Mouse (Mus musculus): ENCODE measurements around the gene Map3k12. TPM values are rescaled to one million over a fixed set of nuclear protein-coding genes. Genes with fewer than 3 reads are reported as not detected.
A peak's percentile ranks its signal among the peaks of the same experiment; 100 is the strongest.

The Map3k12 gene
- polyA plus RNA-seq, 1 experiment from 2014 or later: 3.1 TPM

DNA sequence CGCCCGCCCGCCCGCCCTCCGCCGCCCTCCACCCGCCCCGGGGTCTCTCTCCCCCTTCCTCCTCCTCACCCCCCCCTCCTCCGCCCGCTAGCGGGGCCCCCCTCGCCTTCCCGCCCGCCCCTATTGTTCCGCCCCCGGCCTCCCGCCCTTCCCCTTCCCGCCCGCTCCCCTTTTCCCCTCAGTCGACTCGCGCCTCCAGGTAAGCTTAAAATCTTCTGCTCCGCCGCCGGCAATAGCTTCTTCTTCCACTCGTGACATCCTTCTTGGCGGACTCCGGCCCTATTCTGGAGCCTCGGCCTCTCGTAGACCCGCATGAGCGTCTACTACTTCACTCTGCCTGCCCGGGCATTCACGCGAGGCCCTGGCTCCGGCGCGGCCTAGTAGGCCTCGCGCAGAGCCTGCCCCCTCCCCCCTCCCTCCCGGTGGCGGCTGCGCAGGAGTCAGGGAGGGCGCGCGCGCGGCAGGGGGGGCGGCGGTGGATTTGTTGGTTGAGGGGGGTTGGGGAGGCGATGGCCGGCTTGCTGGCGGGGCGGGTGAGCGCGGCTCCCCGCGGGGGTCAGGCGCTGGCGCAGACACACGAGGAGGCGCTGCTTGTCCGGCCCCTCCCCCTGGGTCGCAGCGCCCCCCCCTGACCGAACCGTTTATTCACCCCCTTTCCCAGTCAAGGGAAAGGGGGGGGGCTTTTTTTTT, 46.1 kb downstream of the Map3k12 start:
- Histone ChIP-seq H3K4me2 (replicated peaks; ENCODE audit: low read depth) (peak overlapping the region; percentile 63), H3K36me3 (ENCODE audit: control insufficient read depth, insufficient read depth) (peaks cover 24% of the 10 kb centered on the region), H3K9me3 (ENCODE audit: control insufficient read depth) (no peaks in the 10 kb centered on the region), H3K4me3 (ENCODE audit: low read depth, low read length) (peak overlapping the region; percentile 80), H3K9ac (ENCODE audit: low read depth, low read length) (peak overlapping the region; percentile 94), H3K27me3 (replicated peaks; ENCODE audit: control insufficient read depth, insufficient read depth, low read length) (no peaks in the 10 kb centered on the region), H3K27ac (ENCODE audit: low read depth, low read length) (peak overlapping the region; percentile 94), H3K4me1 (replicated peaks; ENCODE audit: control insufficient read depth, insufficient read depth, low read length) (no peaks in the 10 kb centered on the region)
- under 1% methylated on average over 41 of the region's 67 CpGs for WGBS
- peak; percentile 36 for TF ChIP-seq CTCF (IDR thresholded peaks at IDR 0.05; ENCODE audit: low read depth)
- peak; percentile 66 for ATAC-seq

DNA sequence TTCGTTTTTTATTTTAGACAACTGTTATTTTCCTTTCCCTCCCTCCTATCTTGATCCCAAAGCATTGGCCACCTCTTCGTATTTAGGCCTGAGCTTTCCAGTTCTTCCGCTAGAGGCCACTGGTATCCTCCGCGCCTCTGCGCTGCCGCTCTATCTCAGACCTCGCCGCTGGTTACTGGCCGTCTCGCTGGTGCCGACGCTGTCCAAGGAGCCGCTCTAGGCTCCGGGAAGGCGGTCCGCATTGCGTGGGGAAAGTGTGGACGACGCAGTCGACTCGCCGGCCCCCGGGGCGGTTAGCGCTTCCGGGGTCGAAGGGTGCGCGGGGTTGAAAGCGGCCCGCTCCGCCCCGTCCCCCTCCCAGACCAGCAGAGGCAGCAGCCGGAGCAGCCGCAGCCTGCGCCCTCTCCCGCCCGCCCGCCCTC, 46.7 kb downstream of the Map3k12 start, which contains the start of gene Pcbp2:
Gene Pcbp2, plus strand, starts transcription at position 357 of the 422 bp plus-strand sequence.
- H3K4me2 ChIP-seq (replicated peaks; ENCODE audit: low read depth): peak within 1 kb of the TSS; percentile 63
- H3K9ac ChIP-seq (ENCODE audit: low read depth, low read length): peak within 1 kb of the TSS; percentile 94
- H3K4me1 ChIP-seq (replicated peaks; ENCODE audit: control insufficient read depth, insufficient read depth, low read length): no peaks in the 10 kb centered on the region
- no peaks in the 10 kb centered on the region for H3K9me3 ChIP-seq (ENCODE audit: control insufficient read depth)
- TF ChIP-seq CTCF (IDR thresholded peaks at IDR 0.05; ENCODE audit: low read depth): peak; percentile 95
- peaks cover 18% of the 10 kb centered on the region for H3K36me3 ChIP-seq (ENCODE audit: control insufficient read depth, insufficient read depth)
- H3K4me3 ChIP-seq (ENCODE audit: low read depth, low read length): peak within 1 kb of the TSS; percentile 80
- H3K27ac ChIP-seq (ENCODE audit: low read depth, low read length): peak within 1 kb of the TSS; percentile 94
- H3K27me3 ChIP-seq (replicated peaks; ENCODE audit: control insufficient read depth, insufficient read depth, low read length): no peaks in the 10 kb centered on the region
- peak; percentile 98 for ATAC-seq
- WGBS: under 1% methylated on average over 36 of the region's 40 CpGs

DNA sequence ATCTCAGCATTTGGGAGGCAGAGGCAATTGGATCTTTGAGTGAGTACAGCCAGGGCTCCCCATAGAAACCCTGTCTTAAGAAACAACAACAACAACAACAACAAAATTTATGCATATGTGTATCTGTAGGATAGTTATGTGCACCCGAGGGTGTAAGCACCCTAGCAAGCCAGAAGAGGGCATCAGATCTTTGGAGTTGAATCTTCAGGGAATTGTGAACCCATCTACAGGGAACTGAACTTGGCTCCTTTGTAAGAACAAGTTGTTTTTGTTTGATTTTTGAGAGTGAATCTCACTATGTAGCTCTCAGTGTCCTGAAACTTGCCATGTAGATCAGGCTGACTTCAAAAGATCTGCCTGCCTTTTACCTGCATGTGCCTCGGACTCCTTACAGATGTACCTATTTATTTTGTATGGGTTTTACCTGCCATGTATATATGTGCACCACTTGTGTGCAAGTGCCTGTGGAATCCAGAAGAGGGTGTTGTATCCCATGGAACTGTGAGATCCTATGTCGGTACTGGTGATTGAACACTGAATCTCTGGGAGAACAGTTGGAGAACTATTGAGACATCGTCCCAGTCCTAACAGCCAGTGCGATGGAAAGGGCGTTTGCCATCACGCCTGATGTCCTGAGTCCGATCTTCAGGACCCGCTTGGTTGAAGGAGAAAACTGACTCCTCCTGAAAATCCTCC, 48.0 kb downstream of the Map3k12 start:
- Histone ChIP-seq H3K27ac (ENCODE audit: low read depth, low read length) (no peak overlapping the region), H3K9me3 (ENCODE audit: control insufficient read depth) (no peaks in the 10 kb centered on the region), H3K27me3 (replicated peaks; ENCODE audit: control insufficient read depth, insufficient read depth, low read length) (no peaks in the 10 kb centered on the region), H3K4me1 (replicated peaks; ENCODE audit: control insufficient read depth, insufficient read depth, low read length) (no peaks in the 10 kb centered on the region), H3K9ac (ENCODE audit: low read depth, low read length) (no peak overlapping the region), H3K4me2 (replicated peaks; ENCODE audit: low read depth) (no peak overlapping the region), H3K4me3 (ENCODE audit: low read depth, low read length) (no peak overlapping the region), H3K36me3 (ENCODE audit: control insufficient read depth, insufficient read depth) (peaks cover 9% of the 10 kb centered on the region)
- 95% methylated on average over 9 of the region's 9 CpGs for WGBS
- ATAC-seq: no peak
- no peak for TF ChIP-seq CTCF (IDR thresholded peaks at IDR 0.05; ENCODE audit: low read depth)

GRCm38 (mm10) chr15:102463666-102464065, 53.2 kb downstream of the Map3k12 start:
- Histone ChIP-seq H3K36me3 (ENCODE audit: control insufficient read depth, insufficient read depth) (peaks cover 17% of the 10 kb centered on the region), H3K9me3 (ENCODE audit: control insufficient read depth) (no peaks in the 10 kb centered on the region), H3K4me1 (replicated peaks; ENCODE audit: control insufficient read depth, insufficient read depth, low read length) (no peaks in the 10 kb centered on the region), H3K4me2 (replicated peaks; ENCODE audit: low read depth) (no peak overlapping the region), H3K27me3 (replicated peaks; ENCODE audit: control insufficient read depth, insufficient read depth, low read length) (no peaks in the 10 kb centered on the region), H3K9ac (ENCODE audit: low read depth, low read length) (no peak overlapping the region), H3K4me3 (ENCODE audit: low read depth, low read length) (no peak overlapping the region), H3K27ac (ENCODE audit: low read depth, low read length) (no peak overlapping the region)
- no peak for ATAC-seq
- TF ChIP-seq CTCF (IDR thresholded peaks at IDR 0.05; ENCODE audit: low read depth): peak; percentile 71

DNA sequence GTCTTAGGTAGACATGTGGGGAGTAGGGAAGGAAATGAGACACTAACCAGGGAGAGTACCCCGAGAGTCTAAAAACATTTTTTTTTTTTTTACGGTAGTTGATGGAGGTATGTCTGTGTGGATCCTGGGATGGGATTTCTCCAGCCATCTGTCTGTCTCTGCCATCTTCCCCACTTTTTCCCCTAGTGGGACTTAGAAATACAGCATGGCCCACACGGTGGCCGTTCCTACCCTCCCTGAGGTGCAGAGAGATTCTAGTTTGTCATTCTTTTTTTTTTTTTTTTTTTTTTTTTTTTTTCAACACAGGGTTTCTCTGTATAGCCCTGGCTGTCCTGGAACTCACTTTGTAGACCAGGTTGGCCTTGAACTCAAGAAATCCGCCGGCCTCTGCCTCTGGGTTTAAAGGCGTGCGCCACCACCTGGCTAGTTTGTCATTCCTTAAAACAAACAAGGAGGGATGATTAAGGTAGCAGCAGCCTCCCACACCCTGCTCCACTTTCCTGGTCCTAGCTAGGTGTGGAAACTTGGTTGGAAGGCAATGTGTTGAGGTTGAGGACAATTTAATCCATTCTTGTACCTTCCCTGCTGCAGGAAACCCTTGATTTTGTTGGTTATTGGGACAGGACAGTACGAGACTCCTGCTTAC, 55.3 kb downstream of the Map3k12 start:
- no peak for TF ChIP-seq CTCF (IDR thresholded peaks at IDR 0.05; ENCODE audit: low read depth)
- H3K36me3 ChIP-seq (ENCODE audit: control insufficient read depth, insufficient read depth): peaks cover 14% of the 10 kb centered on the region
- H3K4me2 ChIP-seq (replicated peaks; ENCODE audit: low read depth): peak overlapping the region; percentile 66
- H3K4me1 ChIP-seq (replicated peaks; ENCODE audit: control insufficient read depth, insufficient read depth, low read length): no peaks in the 10 kb centered on the region
- H3K27me3 ChIP-seq (replicated peaks; ENCODE audit: control insufficient read depth, insufficient read depth, low read length): no peaks in the 10 kb centered on the region
- peak overlapping the region; percentile 9; the same call in 1 of the 2 replicates for H3K27ac ChIP-seq (ENCODE audit: low read depth, low read length)
- peak overlapping the region; percentile 7; the same call in 1 of the 2 replicates for H3K4me3 ChIP-seq (ENCODE audit: low read depth, low read length)
- no peak overlapping the region for H3K9ac ChIP-seq (ENCODE audit: low read depth, low read length)
- ATAC-seq: no peak
- H3K9me3 ChIP-seq (ENCODE audit: control insufficient read depth): no peaks in the 10 kb centered on the region
- 62% methylated on average over 9 of the region's 9 CpGs for WGBS

- Histone ChIP-seq H3K9ac (ENCODE audit: low read depth, low read length) (0 out of 2 replicates have a peak overlapping the region, but pooled peaks have one; percentile 4), H3K27ac (ENCODE audit: low read depth, low read length) (peak overlapping the region; percentile 10; the same call in 1 of the 2 replicates), H3K36me3 (ENCODE audit: control insufficient read depth, insufficient read depth) (peaks cover 14% of the 10 kb centered on the region; the same call in 1 of the 2 replicates), H3K4me2 (replicated peaks; ENCODE audit: low read depth) (peak overlapping the region; percentile 66), H3K9me3 (ENCODE audit: control insufficient read depth) (no peaks in the 10 kb centered on the region), H3K4me1 (replicated peaks; ENCODE audit: control insufficient read depth, insufficient read depth, low read length) (no peaks in the 10 kb centered on the region), H3K27me3 (replicated peaks; ENCODE audit: control insufficient read depth, insufficient read depth, low read length) (no peaks in the 10 kb centered on the region), H3K4me3 (ENCODE audit: low read depth, low read length) (peak overlapping the region; percentile 60; the same call in 1 of the 2 replicates)
- TF ChIP-seq CTCF (IDR thresholded peaks at IDR 0.05; ENCODE audit: low read depth): no peak
- 42% methylated on average over 4 of the region's 4 CpGs for WGBS
- no peak for ATAC-seq
These were observed 55.9 kb downstream of the Map3k12 start for GRCm38 (mm10) chr15:102460971-102461370.

All from intestine, postnatal 0 days (tissue).